Mouse (Mus musculus) erythroblast, embryonic 14.5 days (primary cell): Measurements from ENCODE around the gene Tcp10c.
"Not testable (repeated sequence)": the region's sequence is repeated elsewhere in the genome, so short reads cannot be mapped to it uniquely, and the experiment has no call there.

Experiments used
- GATA1 ChIP-seq: IDR thresholded peaks from 2 replicates; pipeline ENCODE4 v1.6.1; 2012; ENCODE audit warnings: low read length, inconsistent platforms, mixed read lengths
- TAL1 ChIP-seq: IDR thresholded peaks from 3 replicates; pipeline ENCODE4 v1.6.1; 2012; ENCODE audit warnings: low read length, inconsistent platforms, mixed read lengths

GRCm38 (mm10) chr17:13406023-13406422 is 51.7 kb downstream of the Tcp10c start:
- not testable (repeated sequence) for TF ChIP-seq TAL1, GATA1
